8 mouse cellular contexts compared by ENCODE assay signal in the genomic region with DNA sequence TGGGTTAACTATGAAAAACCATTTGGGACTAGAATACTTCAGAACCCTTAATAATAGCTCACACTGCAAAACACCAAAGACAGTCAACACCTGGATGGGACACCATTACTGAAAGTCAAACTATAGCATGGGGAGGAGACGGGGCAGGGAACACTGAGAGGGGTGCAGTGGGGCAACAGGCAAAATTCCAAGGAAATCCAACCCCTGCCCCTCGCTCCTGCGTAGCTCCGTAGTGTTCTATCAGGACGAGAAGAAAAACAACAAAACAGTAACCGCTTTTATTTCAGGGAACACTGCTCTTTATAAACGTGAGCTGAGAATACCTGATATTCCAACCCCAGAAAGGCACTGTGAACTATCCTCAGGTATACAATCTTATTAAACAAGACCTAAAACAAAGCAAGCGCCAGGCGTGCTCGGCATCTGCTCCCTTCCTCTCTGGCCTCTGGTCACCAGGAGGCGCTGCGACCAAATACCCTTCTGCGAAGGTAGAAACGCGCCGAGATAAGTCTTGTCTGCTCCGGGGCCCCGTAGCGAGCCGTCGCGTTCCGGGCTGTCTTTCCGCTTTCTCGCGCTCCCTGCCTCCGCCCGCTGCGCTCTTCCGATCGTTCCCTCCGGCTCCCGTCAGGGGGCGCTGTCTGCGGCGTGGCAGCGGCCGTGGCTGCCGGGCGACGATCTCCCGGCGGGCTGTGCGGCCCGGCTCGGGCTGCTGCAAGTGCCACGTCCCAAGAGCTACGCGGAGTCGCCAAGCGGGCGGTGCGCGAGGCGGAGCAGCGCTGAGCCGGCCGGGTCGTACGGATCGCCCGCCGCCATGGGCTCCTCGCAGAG. TPM values are rescaled to one million over a fixed set of nuclear protein-coding genes. Genes with fewer than 3 reads are reported as not detected.
DNase-seq lines count a peak whose midpoint lies in the region; ATAC-seq and TF ChIP-seq lines count a peak whose summit lies in the region.

A gene (plus strand): TSS at position 690 of the 828 bp plus-strand sequence.

- peak; percentile 73 for TF ChIP-seq CTCF in kidney, adult 2 months (conservative IDR thresholded peaks at IDR 0.05; ENCODE audit: insufficient read depth, insufficient read length, low read depth, low read length)
- TF ChIP-seq CTCF in spleen, adult 2 months (IDR thresholded peaks at IDR 0.05; ENCODE audit: extremely low read depth, insufficient read depth, insufficient read length, insufficient replicate concordance), result peak; percentile 78; the same call in 1 of the 2 replicates

- H3K4me3 ChIP-seq in embryonic facial prominence, embryonic 13.5 days, result peak within 1 kb of the TSS; percentile 95
- peak within 1 kb of the TSS; percentile 93 for H3K4me3 ChIP-seq in kidney, adult 2 months (ENCODE audit: insufficient read depth, low read depth, low read length)
- peak within 1 kb of the TSS; percentile 90 for H3K4me3 ChIP-seq in limb, embryonic 12.5 days (replicated peaks)
- H3K4me3 ChIP-seq in midbrain, embryonic 15.5 days, result peak within 1 kb of the TSS; percentile 75
- H3K4me3 ChIP-seq in spleen, adult 2 months (ENCODE audit: extremely low read depth, insufficient read depth, insufficient read length), result peak within 1 kb of the TSS; percentile 81

- H3K27ac ChIP-seq in embryonic facial prominence, embryonic 13.5 days, result peak within 1 kb of the TSS; percentile 93
- peak within 1 kb of the TSS; percentile 72 for H3K27ac ChIP-seq in kidney, adult 2 months (ENCODE audit: insufficient read depth, low read depth, low read length)
- H3K27ac ChIP-seq in limb, embryonic 12.5 days, result peak within 1 kb of the TSS; percentile 91
- H3K27ac ChIP-seq in midbrain, embryonic 15.5 days, result peak within 1 kb of the TSS; percentile 86
- H3K27ac ChIP-seq in spleen, adult 2 months (ENCODE audit: insufficient read depth, low read length), result peak within 1 kb of the TSS; percentile 92

- TF ChIP-seq POLR2A in kidney, adult 2 months (IDR thresholded peaks at IDR 0.05; ENCODE audit: low read depth, low read length), result peak; percentile 80
- peak; percentile 97 for TF ChIP-seq POLR2A in spleen, adult 2 months (IDR thresholded peaks at IDR 0.05; ENCODE audit: low read depth, low read length)

- no peaks in the 10 kb centered on the region for H3K36me3 ChIP-seq in embryonic facial prominence, embryonic 13.5 days
- H3K36me3 ChIP-seq in kidney, adult 2 months (ENCODE audit: control insufficient read depth, insufficient read depth, low read length), result no peaks in the 10 kb centered on the region
- peaks cover 11% of the 10 kb centered on the region for H3K36me3 ChIP-seq in limb, embryonic 12.5 days
- H3K36me3 ChIP-seq in midbrain, embryonic 15.5 days (replicated peaks), result no peaks in the 10 kb centered on the region
- H3K36me3 ChIP-seq in spleen, adult 2 months (ENCODE audit: control insufficient read depth, insufficient read depth, low read length), result no peaks in the 10 kb centered on the region

- peaks cover 21% of the 10 kb centered on the region for H3K4me1 ChIP-seq in embryonic facial prominence, embryonic 13.5 days
- H3K4me1 ChIP-seq in kidney, adult 2 months (ENCODE audit: control insufficient read depth, insufficient read depth, low read length), result no peaks in the 10 kb centered on the region; the same call in 1 of the 2 replicates
- peaks cover 16% of the 10 kb centered on the region for H3K4me1 ChIP-seq in limb, embryonic 12.5 days (replicated peaks)
- H3K4me1 ChIP-seq in midbrain, embryonic 15.5 days, result peaks cover 23% of the 10 kb centered on the region
- H3K4me1 ChIP-seq in spleen, adult 2 months (ENCODE audit: control insufficient read depth, insufficient read depth, insufficient read length), result peaks cover 3% of the 10 kb centered on the region

- H3K4me2 ChIP-seq in embryonic facial prominence, embryonic 13.5 days, result peak within 1 kb of the TSS; percentile 84
- peak within 1 kb of the TSS; percentile 84 for H3K4me2 ChIP-seq in limb, embryonic 12.5 days
- H3K4me2 ChIP-seq in midbrain, embryonic 15.5 days, result peak within 1 kb of the TSS; percentile 79

- peak; percentile 93 for ATAC-seq in embryonic facial prominence, embryonic 13.5 days (ENCODE audit: insufficient number of reproducible peaks, insufficient read depth, low FRiP score, low TSS enrichment, low read depth)
- ATAC-seq in limb, embryonic 12.5 days (ENCODE audit: insufficient number of reproducible peaks, insufficient read depth, low FRiP score, low TSS enrichment, low read depth), result peak; percentile 94
- peak; percentile 97 for ATAC-seq in midbrain, embryonic 15.5 days (replicated peaks)

- no peaks in the 10 kb centered on the region for H3K9me3 ChIP-seq in embryonic facial prominence, embryonic 13.5 days
- H3K9me3 ChIP-seq in limb, embryonic 12.5 days, result no peaks in the 10 kb centered on the region
- H3K9me3 ChIP-seq in midbrain, embryonic 15.5 days, result no peaks in the 10 kb centered on the region

- 1% methylated on average over 63 of the region's 64 CpGs for WGBS in embryonic facial prominence, embryonic 13.5 days
- WGBS in kidney, adult 2 months, result under 1% methylated on average over 64 of the region's 64 CpGs
- WGBS in limb, embryonic 12.5 days, result 1% methylated on average over 64 of the region's 64 CpGs
- WGBS in midbrain, embryonic 15.5 days, result 1% methylated on average over 61 of the region's 64 CpGs
- 2% methylated on average over 64 of the region's 64 CpGs for WGBS in spleen, adult 2 months

- peak within 1 kb of the TSS; percentile 98 for H3K9ac ChIP-seq in embryonic facial prominence, embryonic 13.5 days
- H3K9ac ChIP-seq in limb, embryonic 12.5 days (replicated peaks), result peak within 1 kb of the TSS; percentile 96
- peak within 1 kb of the TSS; percentile 76 for H3K9ac ChIP-seq in midbrain, embryonic 15.5 days

- H3K27me3 ChIP-seq in embryonic facial prominence, embryonic 13.5 days, result peaks cover 7% of the 10 kb centered on the region; the same call in 1 of the 2 replicates
- no peaks in the 10 kb centered on the region for H3K27me3 ChIP-seq in kidney, adult 2 months (replicated peaks; ENCODE audit: control insufficient read depth, insufficient read depth, low read length)
- no peaks in the 10 kb centered on the region; the same call in 1 of the 2 replicates for H3K27me3 ChIP-seq in limb, embryonic 12.5 days
- no peaks in the 10 kb centered on the region for H3K27me3 ChIP-seq in midbrain, embryonic 15.5 days (replicated peaks)
- peaks cover 2% of the 10 kb centered on the region; the same call in 1 of the 2 replicates for H3K27me3 ChIP-seq in spleen, adult 2 months (ENCODE audit: control insufficient read depth, insufficient read depth, low read length)

- DNase-seq in 3134 (ENCODE audit: extremely low read depth, insufficient read length, low spot score), result peak; percentile 98
- DNase-seq in adrenal gland, postnatal 36 days, result peak; percentile 97 to 98
- peak; percentile 97 to 98 for DNase-seq in heart, adult 18-20 months
- DNase-seq in kidney, adult 2 months, result peak; percentile 98
- peak; percentile 94 to 97 for DNase-seq in spleen, adult 2 months (ENCODE audit: low read depth in 1 of 2, low spot score in 2 of 2)

RNA-seq across cellular contexts. Expression of the gene that starts here (rescaled TPM):
- total RNA-seq in adrenal gland, postnatal 36 days (2021), result 100 to 1,000 TPM; 117 to 120 TPM
- polyA plus RNA-seq in embryonic facial prominence, embryonic 13.5 days (2015; fragmentation: Nextera tagmentation; extraction: Ambion mirVana), result 158 and 168 TPM in 2 replicates
- 10 to 100 TPM; 58.0 to 61.3 TPM for total RNA-seq in heart, adult 18-20 months (2021)
- polyA plus RNA-seq in kidney, adult 2 months (2012; rRNA removed), result 77.8 and 81.9 TPM in 2 replicates
- polyA plus RNA-seq in limb, embryonic 12.5 days (2016; fragmentation: Nextera tagmentation; extraction: Ambion mirVana), result 144 and 152 TPM in 2 replicates
- 137 and 141 TPM in 2 replicates for polyA plus RNA-seq in midbrain, embryonic 15.5 days (2015; fragmentation: Nextera tagmentation; extraction: Ambion mirVana)
- polyA plus RNA-seq in spleen, adult 2 months (2012; rRNA removed), result 59.2 and 67.3 TPM in 2 replicates

Comparison
In these comparisons a context has a peak if more than half of its experiments do, and no peak if none do; other contexts are left out.
1. Peak in every context shown above with its lines: DNase-seq, ATAC-seq, H3K4me3 ChIP-seq and H3K27ac ChIP-seq.